Mouse (Mus musculus): Measurements from ENCODE around the gene Gm15446.
"Not testable (repeated sequence)": the region's sequence is repeated elsewhere in the genome, so short reads cannot be mapped to it uniquely, and the experiment has no call there.

Gm15446 gene

DNA sequence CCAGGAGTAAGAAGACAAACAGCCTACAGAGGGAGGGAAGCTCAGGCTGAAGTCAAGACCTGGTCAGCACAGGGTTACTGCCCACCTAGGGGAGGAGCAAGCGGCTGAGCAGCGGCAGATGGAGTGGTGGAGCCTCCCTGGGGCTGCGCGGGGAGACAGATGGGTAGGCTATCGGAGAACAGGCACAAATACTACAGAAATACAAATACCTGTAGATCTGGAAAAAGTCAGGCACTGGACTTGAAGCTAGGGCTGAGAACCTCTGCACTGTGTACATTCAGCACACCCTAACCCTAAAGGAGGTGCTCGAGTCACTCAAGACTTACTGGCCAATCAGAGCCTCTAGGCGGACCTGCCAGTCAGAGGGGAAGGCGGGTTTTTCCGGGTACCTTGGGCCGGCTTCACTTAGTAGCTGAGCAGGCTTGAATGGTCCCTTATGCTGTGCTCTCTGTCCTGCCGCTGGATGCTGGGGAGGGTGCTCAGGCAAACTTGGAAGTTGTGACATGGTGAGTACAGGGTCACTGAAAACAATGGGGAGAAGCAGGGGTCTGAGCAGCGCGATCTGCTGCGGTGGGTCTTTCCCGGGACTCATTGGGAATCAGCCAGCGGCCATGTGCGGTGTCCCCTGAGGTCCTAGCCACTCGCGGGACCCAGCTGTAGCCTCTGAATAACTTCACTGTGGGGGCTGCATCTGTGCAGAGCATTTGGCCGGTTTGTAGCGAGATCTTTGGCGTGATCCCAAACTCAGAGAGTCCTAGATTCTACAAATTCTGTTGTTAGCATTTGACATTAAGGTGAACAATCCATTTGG, at the start of gene Gm15446:
TSS of gene Gm15446 (plus strand) at position 140 of the 811 bp plus-strand sequence.
- in situ Hi-C loops (cut with MboI): not testable (repeated sequence)

DNA sequence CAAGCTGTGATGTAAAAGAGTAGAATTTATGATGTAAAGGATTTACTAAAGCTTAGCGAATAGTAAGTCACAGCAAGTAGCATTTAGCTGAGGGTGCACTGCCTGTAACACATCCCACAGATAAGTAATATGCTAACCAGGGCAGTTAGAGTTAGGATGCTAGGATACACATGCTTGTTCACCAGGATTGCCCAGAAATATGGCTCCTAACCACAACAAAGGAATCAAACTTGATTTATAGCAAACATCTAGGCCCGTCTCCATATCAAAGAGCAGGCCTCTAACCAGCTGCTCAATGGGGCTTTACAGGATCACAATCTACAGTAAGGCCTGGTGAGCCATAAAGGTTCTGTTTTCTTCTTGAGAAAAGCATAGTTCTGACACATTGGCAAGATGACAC, 929 bp downstream of the Gm15446 start:
- in situ Hi-C loops (cut with MboI): not testable (repeated sequence)

DNA sequence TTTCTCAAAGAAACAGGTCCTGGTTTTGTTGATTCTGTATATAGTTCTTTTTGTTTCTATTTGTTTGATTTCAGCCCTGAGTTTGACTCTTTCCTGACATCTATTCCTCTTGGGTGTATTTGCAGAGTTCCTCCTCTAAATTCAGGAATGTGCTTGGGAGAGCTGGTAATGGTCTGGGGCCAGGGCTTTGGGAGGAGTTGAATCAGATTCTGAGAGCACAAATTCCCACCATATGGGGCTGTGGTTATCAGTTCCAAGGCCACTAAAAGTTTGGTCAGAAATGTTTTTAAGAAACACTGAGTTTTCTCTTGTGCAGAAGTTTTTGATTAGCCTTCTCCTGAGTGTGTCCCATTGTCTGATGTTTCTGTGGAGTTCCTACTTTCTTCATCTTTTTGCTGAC, 1.7 kb downstream of the Gm15446 start:
- in situ Hi-C loops (cut with MboI): no loop called here

GRCm38 (mm10) chr5:109950281-109950680, 27.1 kb downstream of the Gm15446 start:
- in situ Hi-C loops (cut with MboI): no loop called here

DNA sequence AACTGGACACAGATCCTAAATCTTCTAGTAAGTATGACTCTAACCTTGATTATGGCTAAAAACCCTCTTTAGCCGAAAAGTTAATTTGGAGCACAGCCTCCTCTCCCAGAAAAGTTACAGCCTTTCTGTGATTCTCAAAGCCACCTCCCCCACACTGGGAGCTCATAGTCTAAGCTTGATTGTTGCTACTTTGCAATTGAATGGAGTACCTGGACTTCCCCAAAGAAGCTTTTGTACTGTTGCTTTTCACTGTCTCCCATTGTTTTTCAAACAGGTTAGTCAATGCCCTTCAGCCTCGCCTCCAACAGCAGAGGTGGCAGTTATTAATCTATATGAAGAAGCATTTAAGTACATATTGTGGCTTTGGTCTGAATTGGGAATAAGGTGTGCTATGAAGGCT, 57.5 kb downstream of the Gm15446 start:
- in situ Hi-C loops (cut with MboI): not testable (repeated sequence)

Data from mature B cell (primary cell).